Mouse (Mus musculus): ENCODE results near the gene Txndc17.
"Not testable (repeated sequence)": the region's sequence is repeated elsewhere in the genome, so short reads cannot be mapped to it uniquely, and the experiment has no call there.

Txndc17 gene

GRCm38 (mm10) chr11:72207204-72207833 lies at the start of gene Txndc17, which contains the start of gene 4933427D14Rik:
Txndc17 (plus strand) TSS chr11:72207547.
4933427D14Rik (minus strand) TSS chr11:72207459.
- DNase-seq (ENCODE audit: low spot score in 2 of 2): peak; percentile 51 to 79

DNA sequence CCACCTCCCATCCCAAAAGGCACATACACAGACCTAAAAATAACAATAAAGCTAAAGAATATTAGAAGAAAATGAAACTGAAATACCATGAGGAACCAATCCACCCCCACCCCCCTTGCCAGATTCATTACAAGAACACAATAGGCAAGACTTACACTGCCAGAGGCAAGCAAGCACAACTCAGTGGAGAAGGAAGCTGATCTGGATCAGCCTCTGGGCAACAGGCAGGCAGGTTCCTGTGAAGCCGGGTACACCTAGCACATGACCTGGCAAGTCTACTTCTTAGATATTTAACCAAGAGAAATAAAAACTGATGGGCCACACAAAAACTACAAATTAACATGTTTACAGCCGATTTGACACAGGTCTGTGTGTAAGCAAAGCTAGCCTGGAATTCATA lies 44.1 kb upstream of the Txndc17 start:
- no peak for DNase-seq (ENCODE audit: low spot score in 2 of 2)

DNA sequence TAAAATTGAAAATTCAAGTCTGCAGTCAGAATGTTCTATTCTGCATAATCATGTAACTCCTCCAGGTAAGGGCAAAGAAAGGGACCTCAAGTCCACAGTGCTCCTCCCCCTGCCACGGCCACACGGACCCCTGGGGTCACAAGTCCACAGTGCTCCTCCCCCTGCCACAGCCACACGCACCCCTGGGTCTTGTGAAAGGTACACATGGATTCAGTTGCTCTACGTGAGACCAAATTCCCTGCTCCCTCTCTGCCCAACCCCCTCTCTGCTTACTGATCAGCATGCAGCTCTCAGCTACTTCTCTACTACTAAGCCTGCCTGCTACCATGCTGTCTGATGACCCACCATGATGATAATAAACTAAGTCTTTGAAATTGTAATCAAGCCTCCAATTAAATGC lies 37.5 kb upstream of the Txndc17 start:
- DNase-seq (ENCODE audit: low spot score in 2 of 2): no peak

DNA sequence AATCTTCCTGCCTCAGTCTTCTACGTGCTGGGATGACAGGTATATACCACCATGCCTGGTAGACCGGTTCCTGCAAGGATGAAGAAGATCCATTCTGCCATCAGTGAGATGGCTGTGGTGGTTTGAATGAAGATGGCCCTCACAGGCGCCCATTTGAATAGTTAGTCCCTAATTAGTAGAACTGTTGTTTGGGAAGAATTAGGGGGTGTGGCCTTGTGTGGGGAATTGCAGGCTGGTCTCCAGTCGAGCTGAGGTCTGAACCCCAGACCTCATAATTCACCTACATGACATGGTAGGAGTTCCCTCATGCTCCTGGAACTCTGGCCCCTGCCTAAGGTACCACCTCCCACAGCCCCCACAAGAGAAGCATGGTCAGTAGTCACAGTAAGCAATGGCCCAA lies 35.4 kb upstream of the Txndc17 start:
- not testable (repeated sequence) for DNase-seq (ENCODE audit: low spot score in 2 of 2)

DNA sequence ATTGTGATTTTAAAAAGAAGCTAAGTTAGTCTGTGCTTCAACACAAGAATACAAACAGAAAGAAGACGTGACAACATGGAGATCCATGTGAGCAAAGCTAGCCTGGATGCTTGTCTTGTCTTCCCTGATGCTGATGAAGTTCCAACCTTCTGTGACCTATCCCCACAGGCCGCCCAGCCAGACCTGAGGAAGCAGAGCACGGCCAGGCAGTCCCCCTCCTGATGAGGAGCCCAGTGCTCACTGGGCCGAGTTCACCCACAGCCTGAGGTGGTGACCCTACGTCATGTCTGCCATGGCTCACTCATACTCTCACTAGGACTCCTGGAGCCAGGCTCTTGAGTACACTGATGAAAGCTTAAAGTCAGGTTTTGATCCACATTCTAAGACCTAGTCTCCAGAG lies 33.8 kb upstream of the Txndc17 start:
- no peak for DNase-seq (ENCODE audit: low spot score in 2 of 2)

GRCm38 (mm10) chr11:72174721-72175120 lies 32.6 kb upstream of the Txndc17 start:
- DNase-seq (ENCODE audit: low spot score in 2 of 2): no peak

DNA sequence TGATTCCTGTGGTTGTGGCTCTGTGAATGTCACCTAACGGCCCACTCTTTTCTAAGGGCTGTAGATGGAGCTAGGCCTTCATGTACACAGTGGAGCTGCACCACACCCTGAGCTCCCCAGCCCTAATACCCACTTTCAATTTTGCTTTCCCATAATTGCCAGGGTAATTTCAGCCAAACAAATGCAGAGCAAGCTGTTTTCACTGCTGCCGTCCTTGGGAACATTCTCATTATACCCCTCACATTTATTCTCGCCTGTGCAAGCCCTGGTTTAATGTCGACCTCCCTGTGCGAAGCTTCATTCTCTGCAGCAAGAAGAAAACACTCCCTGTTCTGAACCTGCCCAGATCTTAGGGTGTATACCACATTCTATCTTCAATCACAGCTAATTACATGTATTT lies 31.4 kb upstream of the Txndc17 start:
- no peak for DNase-seq (ENCODE audit: low spot score in 2 of 2)

DNA sequence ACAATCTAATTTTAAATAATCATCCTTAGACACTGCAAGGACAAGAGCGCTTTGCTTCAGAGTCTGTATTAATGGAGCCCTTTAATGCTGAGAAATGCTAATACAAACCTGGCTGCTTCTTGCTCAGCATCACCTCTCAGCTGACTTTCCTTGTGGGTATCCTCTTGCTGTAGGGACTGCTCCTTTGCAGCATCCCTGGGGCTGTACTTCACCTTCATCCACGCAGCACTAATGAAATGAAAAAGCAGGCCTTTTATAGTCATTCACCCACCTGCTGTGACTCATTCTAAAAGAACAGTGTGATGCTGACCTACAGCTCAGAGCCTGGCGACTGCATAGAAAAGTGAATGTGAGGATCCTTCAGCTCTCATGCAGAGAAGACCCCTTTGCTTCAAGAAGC lies 30.8 kb upstream of the Txndc17 start:
- no peak for DNase-seq (ENCODE audit: low spot score in 2 of 2)

DNA sequence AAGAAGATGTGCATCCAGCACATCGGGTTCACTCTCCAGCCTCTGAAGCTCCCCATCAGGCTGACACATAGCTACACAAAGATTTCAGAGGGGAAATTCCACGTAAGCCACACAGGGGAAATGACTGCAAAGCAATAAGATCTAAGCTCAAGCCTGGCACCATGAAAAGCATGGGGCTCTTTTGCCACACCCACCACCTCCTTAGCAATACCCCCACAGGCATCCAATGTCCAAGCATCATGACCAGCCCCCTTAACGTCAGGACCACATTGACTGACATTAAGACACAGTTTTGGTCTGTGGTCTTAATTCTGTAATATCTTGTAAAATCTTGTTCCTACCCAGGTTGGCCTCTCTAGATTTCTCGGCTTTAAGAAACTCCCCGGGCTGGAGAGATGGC lies 26.8 kb upstream of the Txndc17 start:
- no peak for DNase-seq (ENCODE audit: low spot score in 2 of 2)

DNA sequence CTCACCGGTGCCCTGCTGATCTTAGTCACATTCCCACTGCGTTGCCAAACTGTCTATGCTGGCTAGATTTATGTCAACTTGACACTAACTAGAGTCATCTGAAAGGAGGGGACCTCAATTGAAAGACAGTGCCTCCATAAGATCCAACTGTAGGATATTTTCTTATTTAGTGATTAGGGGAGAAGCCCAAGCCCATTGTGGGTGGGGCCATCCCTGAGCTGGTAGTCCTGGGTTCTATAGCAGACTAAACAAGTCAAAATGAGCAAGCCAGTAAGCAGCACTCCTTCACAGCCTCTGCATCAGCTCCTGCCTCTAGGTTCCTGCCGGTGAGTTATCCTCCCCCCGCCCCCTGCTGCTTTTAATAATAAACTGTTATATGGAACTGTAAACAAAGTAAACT lies 26.2 kb upstream of the Txndc17 start:
- DNase-seq (ENCODE audit: low spot score in 2 of 2): no peak

GRCm38 (mm10) chr11:72184252-72184651 lies 23.1 kb upstream of the Txndc17 start:
- no peak for DNase-seq (ENCODE audit: low spot score in 2 of 2)

- DNase-seq (ENCODE audit: low spot score in 2 of 2): no peak
Measured at GRCm38 (mm10) chr11:72190857-72191256, 16.5 kb upstream of the Txndc17 start.

DNA sequence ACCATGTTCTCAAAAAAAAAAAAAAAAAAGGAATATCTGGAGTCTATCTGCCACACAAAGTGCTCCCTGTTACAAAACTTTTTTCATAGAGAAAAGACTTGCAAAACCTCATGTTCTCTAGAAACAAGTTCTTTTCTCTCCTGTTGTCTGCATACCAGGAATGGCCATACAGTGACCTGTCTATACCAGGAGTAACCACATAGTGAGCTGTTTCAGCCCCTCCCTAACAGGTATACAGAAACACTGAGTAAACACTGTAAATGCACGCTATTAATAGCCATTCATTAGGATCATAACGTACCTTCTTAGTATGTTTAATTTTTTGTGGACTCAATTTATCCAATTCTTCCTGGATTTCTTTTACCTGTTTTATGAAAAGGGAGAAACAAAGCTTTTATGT lies 13.1 kb upstream of the Txndc17 start:
- no peak for DNase-seq (ENCODE audit: low spot score in 2 of 2)

GRCm38 (mm10) chr11:72196506-72196905 lies 10.8 kb upstream of the Txndc17 start:
- no peak for DNase-seq (ENCODE audit: low spot score in 2 of 2)

DNA sequence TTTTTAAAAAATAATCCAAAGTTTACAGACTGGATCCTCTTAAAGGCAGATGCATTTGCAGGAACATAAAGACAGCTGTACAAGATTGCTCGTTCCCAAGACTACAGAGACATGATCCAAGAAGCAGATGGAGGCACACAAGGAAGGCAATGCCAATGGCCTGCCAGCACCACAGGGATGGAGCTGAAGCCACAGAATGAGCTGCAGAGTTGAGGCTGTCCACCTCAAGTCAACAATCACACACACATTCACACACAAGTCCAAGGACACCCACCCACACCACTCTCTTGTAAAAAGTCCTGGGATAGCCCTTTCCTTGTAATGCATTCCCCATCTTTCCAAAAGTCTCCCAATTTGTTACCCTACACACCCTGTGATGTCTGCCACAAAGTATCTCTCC lies 3.9 kb upstream of the Txndc17 start:
- DNase-seq (ENCODE audit: low spot score in 2 of 2): peak in 1 of 2 experiments; percentile 14

- DNase-seq (ENCODE audit: low spot score in 2 of 2): no peak
Measured at GRCm38 (mm10) chr11:72205256-72205655, 2.1 kb upstream of the Txndc17 start.

DNA sequence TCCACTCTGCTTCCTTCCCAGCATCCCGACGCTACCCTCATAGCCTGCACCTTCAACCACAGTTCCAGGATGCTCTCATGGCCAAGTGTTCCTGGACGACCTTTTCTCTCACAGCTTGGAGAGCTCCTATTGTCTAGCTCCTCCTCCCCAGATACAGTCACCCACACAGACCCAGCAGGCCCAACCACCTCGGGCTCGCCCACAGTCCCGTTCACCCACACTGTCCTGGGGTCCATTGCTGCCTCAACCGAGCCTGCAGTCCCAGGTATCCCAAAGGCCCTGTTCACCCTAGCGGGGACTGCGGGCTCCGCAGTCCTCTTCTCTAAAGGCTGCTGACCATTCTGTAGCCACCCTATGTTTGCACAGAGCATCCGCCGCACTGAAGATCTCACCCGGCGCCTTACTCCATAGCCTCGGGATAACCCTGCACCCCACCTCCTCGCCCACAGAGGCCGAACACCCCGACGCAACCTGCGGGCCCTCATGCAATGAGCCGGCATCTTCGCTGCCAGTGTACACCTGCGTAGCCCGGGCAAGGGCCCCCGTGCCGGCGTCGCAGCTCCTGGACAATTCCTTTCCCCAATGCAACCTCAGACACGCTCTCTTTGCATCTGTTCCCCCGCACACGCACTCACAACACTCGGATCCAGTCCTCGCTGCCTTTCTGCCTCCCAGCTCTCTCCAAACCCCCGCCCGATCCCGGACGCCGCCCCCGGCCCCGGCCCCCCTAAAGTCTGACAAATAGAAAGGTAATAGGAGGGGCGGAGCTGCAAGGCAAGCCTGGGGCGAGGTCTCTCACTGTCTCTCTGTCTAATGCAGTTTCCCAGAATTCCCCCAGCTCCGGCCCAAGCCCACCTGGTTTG lies 775 bp upstream of the Txndc17 start, which contains the start of gene Gm43951:
Gene Gm43951 (minus strand): TSS at position 500 of the 863 bp plus-strand sequence.
- peak in 1 of 2 experiments; percentile 31 for DNase-seq (ENCODE audit: low spot score in 2 of 2)

- DNase-seq (ENCODE audit: low spot score in 2 of 2): no peak
Measured at GRCm38 (mm10) chr11:72207834-72208377, 559 bp downstream of the Txndc17 start.

- peak; percentile 82 to 94 for DNase-seq (ENCODE audit: low spot score in 2 of 2)
Measured at GRCm38 (mm10) chr11:72214591-72215409, 7.5 kb downstream of the Txndc17 start.

DNA sequence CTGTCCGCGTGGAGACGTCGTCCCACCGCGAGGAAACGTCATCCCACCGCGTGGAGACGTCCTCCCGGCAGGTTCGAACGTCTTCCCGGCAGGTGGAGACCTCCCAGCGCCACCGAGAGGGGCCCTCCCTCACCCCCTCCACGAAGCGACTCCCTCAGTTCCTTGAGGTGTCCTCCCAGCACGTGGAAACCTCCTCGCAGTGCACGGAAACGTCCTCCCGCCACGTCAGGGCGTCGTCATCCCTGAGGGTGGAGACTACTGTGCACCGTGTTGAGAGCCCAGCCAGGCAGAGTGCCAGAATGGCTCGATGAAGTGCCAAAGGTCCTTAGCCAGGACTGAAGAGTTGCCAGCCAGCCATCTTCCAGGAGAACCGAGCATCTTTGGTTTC lies 8.1 kb downstream of the Txndc17 start, which contains the start of gene Med31:
Gene Med31 (minus strand): TSS at position 183 of the 388 bp plus-strand sequence.
- peak; percentile 51 to 78 for DNase-seq (ENCODE audit: low spot score in 2 of 2)

- no peak for DNase-seq (ENCODE audit: low spot score in 2 of 2)
Measured at GRCm38 (mm10) chr11:72217116-72217515, 9.8 kb downstream of the Txndc17 start.

GRCm38 (mm10) chr11:72221278-72221677 lies 13.9 kb downstream of the Txndc17 start:
- DNase-seq (ENCODE audit: low spot score in 2 of 2): peak; percentile 68 to 71
